Mouse (Mus musculus) layer of hippocampus, adult 2 months (tissue): ENCODE results near the gene Magi2. TPM values are rescaled to one million over a fixed set of nuclear protein-coding genes. Genes with fewer than 3 reads are reported as not detected.

Source experiments
- DNase-seq, 2 experiments: peaks; one replicate each; pipeline ENCODE4 v3.0.0; 2022; ENCODE audit warnings: low spot score in 2 of 2
- H3K27ac ChIP-seq: fragments of 200-600 bp; 2 replicates; pipeline ENCODE4 v1.8.1; 2022
- H3K4me3 ChIP-seq: fragments of 200-600 bp; 2 replicates; pipeline ENCODE4 v1.8.1; 2022; ENCODE audit warnings: mild to moderate bottlenecking
- CTCF ChIP-seq: fragments of 200-600 bp; conservative IDR thresholded peaks from 2 replicates; pipeline ENCODE4 v1.8.1; 2022; ENCODE audit warnings: antibody characterized with exemption, mild to moderate bottlenecking, moderate library complexity
- total RNA-seq, 2 experiments: library from RNA; stranded (reverse); gene quantifications; 2 replicates each; pipeline ENCODE4 v1.2.3; 2021

The Magi2 gene
- total RNA-seq, 2 experiments from 2014 or later: 133 to 150 TPM

- no peak for TF ChIP-seq CTCF
- no peak overlapping the region for H3K4me3 ChIP-seq
- H3K27ac ChIP-seq: peak overlapping the region; percentile 40; the same call in 1 of the 2 replicates
- no peak for DNase-seq
Observed at GRCm38 (mm10) chr5:20048386-20048785, 821.5 kb downstream of the Magi2 start.

- TF ChIP-seq CTCF: no peak
- Histone ChIP-seq H3K4me3 (no peak overlapping the region), H3K27ac (peak overlapping the region; percentile 19; the same call in 1 of the 2 replicates)
- DNase-seq: no peak
Observed at GRCm38 (mm10) chr5:20050284-20050683, 823.4 kb downstream of the Magi2 start.

- DNase-seq: no peak
- Histone ChIP-seq H3K4me3 (no peak overlapping the region), H3K27ac (peak overlapping the region; percentile 85; the same call in 1 of the 2 replicates)
- no peak for TF ChIP-seq CTCF
Observed at GRCm38 (mm10) chr5:20055000-20055399, 828.2 kb downstream of the Magi2 start.

- TF ChIP-seq CTCF: no peak
- no peak overlapping the region for H3K4me3 ChIP-seq
- DNase-seq: peak; percentile 42 to 48
- peak overlapping the region; percentile 85 for H3K27ac ChIP-seq
Observed at GRCm38 (mm10) chr5:20056074-20056842, 829.4 kb downstream of the Magi2 start.

GRCm38 (mm10) chr5:20056856-20057255, 830.0 kb downstream of the Magi2 start:
- peak overlapping the region; percentile 85 for H3K27ac ChIP-seq
- H3K4me3 ChIP-seq: no peak overlapping the region; the same call in 1 of the 2 replicates
- no peak for TF ChIP-seq CTCF
- DNase-seq: no peak

- no peak for TF ChIP-seq CTCF
- H3K27ac ChIP-seq: no peak overlapping the region
- DNase-seq: no peak
- H3K4me3 ChIP-seq: no peak overlapping the region
Observed at GRCm38 (mm10) chr5:20062011-20062410, 835.2 kb downstream of the Magi2 start.

- no peak for DNase-seq
- Histone ChIP-seq H3K4me3 (no peak overlapping the region), H3K27ac (no peak overlapping the region)
- no peak for TF ChIP-seq CTCF
Observed at GRCm38 (mm10) chr5:20065081-20065480, 838.2 kb downstream of the Magi2 start.

- Histone ChIP-seq H3K4me3 (no peak overlapping the region), H3K27ac (peak overlapping the region; percentile 3; the same call in 1 of the 2 replicates)
- no peak for TF ChIP-seq CTCF
- no peak for DNase-seq
Observed at GRCm38 (mm10) chr5:20068496-20068895, 841.7 kb downstream of the Magi2 start.

- no peak overlapping the region for H3K4me3 ChIP-seq
- H3K27ac ChIP-seq: peak overlapping the region; percentile 3; the same call in 1 of the 2 replicates
- no peak for DNase-seq
- no peak for TF ChIP-seq CTCF
Observed at GRCm38 (mm10) chr5:20068921-20069486, 842.2 kb downstream of the Magi2 start.

- H3K4me3 ChIP-seq: no peak overlapping the region
- TF ChIP-seq CTCF: no peak
- H3K27ac ChIP-seq: peak overlapping the region; percentile 37
- DNase-seq: no peak
Observed at GRCm38 (mm10) chr5:20074101-20074500, 847.3 kb downstream of the Magi2 start.

- no peak for TF ChIP-seq CTCF
- no peak for DNase-seq
- no peak overlapping the region for H3K4me3 ChIP-seq
- H3K27ac ChIP-seq: peak overlapping the region; percentile 37; the same call in 1 of the 2 replicates
Observed at GRCm38 (mm10) chr5:20074867-20075266, 848.0 kb downstream of the Magi2 start.

- no peak for TF ChIP-seq CTCF
- peak; percentile 35 to 50 for DNase-seq
- no peak overlapping the region for H3K4me3 ChIP-seq
- peak overlapping the region; percentile 25 for H3K27ac ChIP-seq
Observed at GRCm38 (mm10) chr5:20078931-20079330, 852.1 kb downstream of the Magi2 start.

- Histone ChIP-seq H3K4me3 (no peak overlapping the region), H3K27ac (no peak overlapping the region)
- DNase-seq: no peak
- no peak for TF ChIP-seq CTCF
Observed at GRCm38 (mm10) chr5:20080605-20081309, 853.9 kb downstream of the Magi2 start.

GRCm38 (mm10) chr5:20082368-20082767, 855.5 kb downstream of the Magi2 start:
- Histone ChIP-seq H3K27ac (no peak overlapping the region), H3K4me3 (no peak overlapping the region)
- TF ChIP-seq CTCF: no peak
- DNase-seq: no peak
